Mouse (Mus musculus) heart, adult 2 months (tissue): ENCODE data around the gene Psmd12.

Experiments
- CTCF ChIP-seq: fragments of 200-600 bp; IDR thresholded peaks from 2 replicates; pipeline ENCODE4 v1.8.1; 2022; ENCODE audit warnings: antibody characterized with exemption, mild to moderate bottlenecking, moderate library complexity
- POLR2A ChIP-seq: fragments of 200-500 bp; IDR thresholded peaks from 2 replicates; pipeline ENCODE4 v1.6.1; 2011; ENCODE audit warnings: mild to moderate bottlenecking, low read depth, low read length, control low read depth; ENCODE audit not compliant: insufficient read depth

- peak; percentile 41 for TF ChIP-seq CTCF
- TF ChIP-seq POLR2A, result no peak
Measured at GRCm38 (mm10) chr11:107502801-107503200, 23.5 kb downstream of the Psmd12 start.
